Comparison of ENCODE assay signal across 18 mouse cellular contexts in the genomic region with DNA sequence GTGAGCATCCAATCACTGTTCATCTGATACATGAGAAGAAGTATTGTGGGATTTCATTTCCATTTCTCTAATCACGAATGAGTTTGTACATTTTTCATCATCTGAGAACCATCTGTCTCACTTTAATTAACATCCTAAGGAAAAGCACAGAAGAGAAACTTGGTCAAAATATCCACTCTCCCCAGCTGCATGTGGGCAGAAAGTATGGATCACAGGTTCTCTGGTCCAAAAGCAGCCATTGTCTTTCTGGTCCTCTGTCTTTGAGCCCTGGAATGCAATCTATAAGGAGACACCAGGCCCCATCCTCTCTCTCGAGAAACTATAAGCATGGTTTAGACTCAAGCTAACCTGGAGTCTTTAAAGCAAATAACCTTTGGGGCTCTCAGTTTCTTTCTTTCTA.
DNase-seq lines count a peak whose midpoint lies in the region; TF ChIP-seq lines count a peak whose summit lies in the region.
"Had no signal": no experiment of that assay in that cellular context is flagged by ENCODE, and none has a peak within 500 bp of the region (broad histone marks: within the 10 kb centered on the region; RNA-seq: fewer than 3 reads in every experiment).

No protein-coding gene starts in this region.

- no peak for TF ChIP-seq CTCF in left cerebral cortex, adult 2 months (IDR thresholded peaks at IDR 0.05)

- no peak overlapping the region for H3K4me3 ChIP-seq in left cerebral cortex, adult 2 months
- H3K4me3 ChIP-seq: embryonic facial prominence, embryonic 10.5 days; embryonic facial prominence, embryonic 12.5 days; forebrain, embryonic 13.5 days; forebrain, embryonic 15.5 days had no signal

- DNase-seq in heart, adult 11 months: peak; percentile 3
- DNase-seq in heart, postnatal 36 days: no peak
- DNase-seq in left cerebral cortex, adult 2 months (ENCODE audit: extremely low spot score in 1 of 2, low spot score in 2 of 2): no peak
- no peak for DNase-seq in left cerebral cortex, postnatal 36 days (ENCODE audit: low spot score in 2 of 2)
- DNase-seq in telencephalon, adult 2 months (ENCODE audit: low read depth, low spot score): peak; percentile 19
- DNase-seq in kidney, postnatal 10 days: no peak
- DNase-seq: adrenal gland, adult 2 months; adrenal gland, postnatal 10 days; adrenal gland, postnatal 25 days; cerebellum, adult 11-12 months; cerebellum, adult 2 months; cerebellum, adult 9-10 months; cerebellum, postnatal 10 days; cerebellum, postnatal 25 days had no signal

- H3K27ac ChIP-seq in left cerebral cortex, adult 2 months: peak overlapping the region; percentile 32; the same call in 1 of the 2 replicates
- H3K27ac ChIP-seq: embryonic facial prominence, embryonic 10.5 days; embryonic facial prominence, embryonic 12.5 days; forebrain, embryonic 13.5 days; forebrain, embryonic 15.5 days had no signal

- intact Hi-C loops in heart, postnatal 36 days (cut with DNase I): no loop called here
- intact Hi-C loops in left cerebral cortex, adult 2 months (cut with DNase I): no loop called here
- intact Hi-C loops in left cerebral cortex, postnatal 36 days (cut with DNase I): no loop called here

Comparison
In these comparisons a context has a peak if more than half of its experiments do, and no peak if none do; other contexts are left out.
1. DNase-seq: peak in heart, adult 11 months (single experiment) and telencephalon, adult 2 months (single experiment); none in heart, postnatal 36 days (0 of 2), left cerebral cortex, adult 2 months (0 of 2), left cerebral cortex, postnatal 36 days (0 of 2) and kidney, postnatal 10 days (single experiment).